Mouse (Mus musculus): Measurements from ENCODE around the gene Fancc. TPM values are rescaled to one million over a fixed set of nuclear protein-coding genes. Genes with fewer than 3 reads are reported as not detected.

Fancc gene
- polyA plus RNA-seq, 1 experiment from 2014 or later = 7.9 TPM

DNA sequence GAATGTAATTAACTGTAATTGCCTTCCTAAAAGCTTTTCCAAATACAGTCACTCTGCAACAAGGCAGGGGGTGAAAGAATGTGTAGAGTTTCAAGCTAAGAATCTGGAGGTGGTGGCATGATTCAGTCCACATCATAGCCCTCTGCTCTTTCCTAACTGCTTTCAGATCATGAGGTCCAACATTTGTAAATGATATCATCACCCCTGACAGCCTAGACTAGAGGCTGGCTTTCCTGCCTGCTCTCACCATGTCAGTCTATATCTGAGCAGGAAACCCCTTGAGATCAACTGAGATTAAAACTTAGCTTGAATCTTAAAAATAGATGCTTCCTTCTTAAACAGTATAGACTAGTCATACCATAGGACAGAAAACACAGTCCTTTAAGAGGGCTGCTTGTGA, 75.9 kb downstream of the Fancc start:
- ATAC-seq = peak; percentile 54
- ChIA-PET CTCF (interaction anchor here (1.2 to 1.9 kb wide), 4 partner anchors 17 to 65 kb away, joined by 3 to 5 read pairs (median 4); no protein-coding TSS in a partner anchor), POLR2A (interaction anchor here (0.5 kb wide), 1 partner anchor 565 kb away, joined by 4 read pairs; no protein-coding TSS in a partner anchor)
- H3K27me3 ChIP-seq = no peaks in the 10 kb centered on the region
- TF ChIP-seq CTCF (IDR thresholded peaks at IDR 0.05) = no peak
- no peak for DNase-seq (ENCODE audit: low read depth, low spot score)
- in situ Hi-C loops (cut with MboI; ENCODE audit: low pct_unique_long_range_greater_than_20kb) = no loop called here

DNA sequence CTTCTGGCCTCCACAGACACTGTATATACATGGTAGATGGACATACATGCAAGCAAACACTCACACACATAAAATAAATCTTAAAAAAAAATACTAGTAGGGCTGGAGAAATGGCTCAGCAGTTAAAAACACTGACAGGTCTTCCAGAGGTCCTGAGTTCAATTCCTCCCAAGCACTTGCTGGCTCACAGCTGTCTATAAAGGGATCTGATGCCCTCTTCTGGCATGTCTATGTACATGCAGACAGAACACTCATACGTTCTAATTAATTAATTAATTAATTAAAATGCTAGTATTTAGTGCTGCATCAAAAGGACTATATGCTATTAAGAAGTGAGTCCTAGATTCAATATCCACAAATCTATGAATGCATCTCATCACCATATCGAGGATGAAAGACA, 78.9 kb downstream of the Fancc start:
- H3K27me3 ChIP-seq = no peaks in the 10 kb centered on the region
- peak; percentile 57 for TF ChIP-seq CTCF (IDR thresholded peaks at IDR 0.05)
- ATAC-seq = no peak
- CTCF ChIA-PET = interaction anchor here (0.7 to 5.0 kb wide), 3 partner anchors 11 to 60 kb away, joined by 3 to 21 read pairs (median 9); no protein-coding TSS in a partner anchor
- DNase-seq (ENCODE audit: low read depth, low spot score) = no peak
- in situ Hi-C loops (cut with MboI; ENCODE audit: low pct_unique_long_range_greater_than_20kb) = no loop called here
- POLR2A ChIA-PET = no interaction called here

DNA sequence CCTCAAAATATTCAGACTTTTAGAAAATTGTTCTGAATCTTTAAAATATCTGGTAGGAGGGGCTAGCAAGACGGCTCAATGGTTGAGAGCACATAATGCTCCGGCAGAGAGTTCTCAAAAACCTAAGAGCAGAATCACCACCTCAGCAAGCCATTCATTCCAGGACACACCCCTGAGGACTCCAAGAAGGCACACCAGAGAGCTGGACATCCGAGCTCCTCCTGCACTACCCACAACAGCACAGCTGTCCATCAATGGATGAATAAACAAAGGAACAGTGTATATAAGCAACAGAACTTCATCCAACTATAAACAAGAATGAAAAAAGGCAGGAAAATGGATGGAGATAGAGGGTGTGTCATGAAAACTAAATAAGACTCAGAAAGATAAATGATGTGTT, 80.3 kb downstream of the Fancc start:
- H3K27me3 ChIP-seq = no peaks in the 10 kb centered on the region
- no peak for ATAC-seq
- TF ChIP-seq CTCF (IDR thresholded peaks at IDR 0.05) = no peak
- in situ Hi-C loops (cut with MboI; ENCODE audit: low pct_unique_long_range_greater_than_20kb) = no loop called here
- no peak for DNase-seq (ENCODE audit: low read depth, low spot score)
- CTCF ChIA-PET = interaction anchor here (2.7 to 5.0 kb wide), 2 partner anchors 10 to 13 kb away, joined by 9 to 21 read pairs; no protein-coding TSS in a partner anchor
- POLR2A ChIA-PET = no interaction called here

DNA sequence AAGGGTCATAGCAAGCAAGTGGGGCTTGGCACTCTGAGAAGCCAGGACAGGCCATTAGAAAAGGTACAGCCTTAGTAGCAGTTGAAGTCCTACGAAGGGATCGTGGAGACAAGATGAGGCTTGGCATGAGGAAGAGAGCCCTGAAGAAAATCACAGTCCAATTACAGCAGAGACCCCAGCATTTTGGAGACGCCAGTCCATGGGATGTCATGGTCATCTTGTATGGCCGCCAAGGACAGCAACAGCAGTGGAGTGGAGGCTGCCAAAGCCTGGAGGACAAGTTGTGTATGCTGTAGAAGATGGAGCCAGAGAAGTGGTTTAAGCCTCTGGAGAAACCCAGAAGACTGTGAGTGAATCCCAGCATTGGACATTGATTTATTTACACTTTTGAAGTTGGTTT, 84.4 kb downstream of the Fancc start:
- no peak for DNase-seq (ENCODE audit: low read depth, low spot score)
- in situ Hi-C loops (cut with MboI; ENCODE audit: low pct_unique_long_range_greater_than_20kb) = no loop called here
- H3K27me3 ChIP-seq = no peaks in the 10 kb centered on the region
- ChIA-PET POLR2A (no interaction called here), CTCF (interaction anchor here (1.2 to 1.8 kb wide), 3 partner anchors 9 to 56 kb away, joined by 3 to 5 read pairs (median 3); no protein-coding TSS in a partner anchor)
- no peak for TF ChIP-seq CTCF (IDR thresholded peaks at IDR 0.05)
- ATAC-seq = no peak

DNA sequence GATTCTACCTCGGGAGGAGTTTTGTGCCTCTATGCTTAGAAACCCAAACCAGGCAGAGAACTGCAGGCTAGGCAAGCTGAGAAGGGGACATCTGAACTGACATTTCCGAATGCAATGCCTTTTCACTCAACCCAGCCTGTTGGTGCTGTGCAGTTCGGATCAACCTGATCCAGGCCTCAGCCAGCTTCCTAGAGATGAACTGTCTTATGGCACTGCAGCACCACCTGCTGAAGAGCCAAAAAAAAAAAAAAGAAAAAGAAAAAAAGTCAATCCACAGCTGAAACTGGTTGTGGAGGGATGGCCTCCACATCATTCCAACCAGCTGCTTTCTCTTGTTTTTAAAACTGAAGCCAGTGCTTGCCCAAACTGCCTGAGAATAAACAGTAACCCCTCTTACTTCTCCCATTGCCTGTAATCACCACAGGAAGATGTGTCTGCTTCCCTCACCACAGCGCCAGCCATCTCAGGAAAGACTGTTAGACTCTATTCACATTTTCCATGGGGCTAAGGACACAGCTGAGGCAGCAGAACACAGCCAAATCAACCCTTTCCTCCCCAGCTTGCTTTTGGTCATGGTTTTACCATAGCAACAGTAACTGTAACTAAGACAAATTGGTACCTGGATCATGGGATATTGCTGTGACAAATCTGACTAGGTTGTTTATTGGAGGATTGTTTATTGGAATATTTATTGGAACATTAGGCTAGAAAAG, 85.6 kb downstream of the Fancc start:
- POLR2A ChIA-PET = no interaction called here
- in situ Hi-C loops (cut with MboI; ENCODE audit: low pct_unique_long_range_greater_than_20kb) = no loop called here

DNA sequence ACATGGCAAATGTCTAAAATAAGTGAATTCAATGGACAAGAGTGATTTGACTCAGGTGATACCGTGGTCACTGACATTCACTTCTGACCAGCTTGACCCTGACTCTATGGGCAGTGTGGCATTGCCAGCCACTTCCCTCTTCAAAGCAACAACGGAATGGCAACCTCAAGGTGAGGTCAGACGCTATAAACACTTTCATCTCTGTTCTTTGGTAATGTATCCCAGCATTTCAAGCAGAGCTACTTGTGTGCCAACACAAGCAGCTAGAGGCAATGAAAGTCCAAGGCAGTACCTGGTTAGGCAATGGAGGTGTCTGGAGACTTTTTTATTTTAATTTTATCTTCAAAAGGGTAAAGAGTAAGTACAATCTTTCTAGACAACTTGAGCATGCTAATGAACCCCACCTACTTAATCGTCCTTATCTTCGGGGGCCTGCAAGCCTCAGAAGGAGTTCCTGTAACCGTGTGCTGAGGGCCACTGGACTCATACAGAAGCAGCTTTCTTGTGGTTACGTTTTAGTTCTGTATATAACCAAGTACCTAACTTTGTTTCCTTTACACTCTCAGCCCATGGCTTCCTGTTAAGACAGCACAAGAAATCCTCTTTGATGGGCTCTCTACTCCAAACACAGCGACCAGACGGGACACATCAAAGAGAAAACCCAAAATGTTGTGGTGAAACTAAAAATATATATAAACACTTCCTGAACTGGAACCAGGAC, 86.3 kb downstream of the Fancc start:
- ATAC-seq (no peak), DNase-seq (ENCODE audit: low read depth, low spot score) (no peak)
- in situ Hi-C loops (cut with MboI; ENCODE audit: low pct_unique_long_range_greater_than_20kb) = no loop called here
- POLR2A ChIA-PET = no interaction called here
- no peaks in the 10 kb centered on the region for H3K27me3 ChIP-seq
- CTCF ChIA-PET = interaction anchor here (0.9 to 1.8 kb wide), 5 partner anchors 8 to 55 kb away, joined by 3 to 5 read pairs (median 3); no protein-coding TSS in a partner anchor
- no peak for TF ChIP-seq CTCF (IDR thresholded peaks at IDR 0.05)

More for the DNA sequence above, 85.6 kb downstream of the Fancc start:
- CTCF ChIA-PET = interaction anchor here (0.9 to 1.8 kb wide), 5 partner anchors 8 to 55 kb away, joined by 3 to 5 read pairs (median 3); no protein-coding TSS in a partner anchor
- DNase-seq (ENCODE audit: low read depth, low spot score) (no peak), ATAC-seq (no peak)
- TF ChIP-seq CTCF (IDR thresholded peaks at IDR 0.05) = peak; percentile 14
- H3K27me3 ChIP-seq = no peaks in the 10 kb centered on the region

DNA sequence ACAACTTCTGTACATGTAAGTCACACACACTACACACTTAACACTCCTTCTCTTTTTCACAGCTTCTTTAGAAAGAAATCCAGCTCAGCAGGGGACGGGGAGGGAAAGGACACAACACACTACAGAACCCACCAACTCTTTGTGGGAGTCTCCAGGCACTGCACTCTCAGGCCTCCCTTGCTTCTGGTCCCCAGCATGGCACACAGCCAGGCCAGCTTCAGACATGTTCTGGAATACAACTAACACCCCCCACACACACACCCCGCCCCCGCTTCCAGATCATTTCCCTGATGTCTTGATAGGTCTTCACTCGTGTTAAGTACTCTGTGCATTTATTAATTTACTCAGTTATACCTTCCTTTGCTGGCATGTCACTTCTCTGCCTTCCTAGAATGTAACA, 91.9 kb downstream of the Fancc start:
- no peak for ATAC-seq
- CTCF ChIA-PET = interaction anchor here (2.3 kb wide), 1 partner anchor 11 kb away, joined by 8 read pairs; no protein-coding TSS in a partner anchor
- TF ChIP-seq CTCF (IDR thresholded peaks at IDR 0.05) = no peak
- POLR2A ChIA-PET = no interaction called here
- no peak for DNase-seq (ENCODE audit: low read depth, low spot score)
- in situ Hi-C loops (cut with MboI; ENCODE audit: low pct_unique_long_range_greater_than_20kb) = no loop called here
- H3K27me3 ChIP-seq = no peaks in the 10 kb centered on the region

DNA sequence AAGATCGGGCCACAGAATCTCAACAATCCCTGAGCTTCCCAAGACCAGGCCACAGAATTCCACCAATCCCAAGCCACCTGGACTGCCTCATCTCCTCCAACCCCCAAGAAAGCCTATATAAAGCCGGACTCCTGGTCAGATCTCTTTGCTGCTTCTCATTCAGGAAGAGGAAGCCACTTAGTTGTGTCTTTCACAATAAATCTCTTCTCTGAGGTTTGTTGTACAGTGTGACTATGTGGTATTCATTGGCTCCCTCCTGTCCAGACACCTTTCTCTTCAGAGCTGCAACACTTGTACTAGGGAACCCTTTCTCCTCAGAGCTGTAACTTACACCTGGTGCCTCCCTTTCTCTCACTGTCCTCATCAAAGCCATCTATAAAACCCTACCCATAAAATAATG, 92.4 kb downstream of the Fancc start:
- no peak for ATAC-seq
- TF ChIP-seq CTCF (IDR thresholded peaks at IDR 0.05) = no peak
- in situ Hi-C loops (cut with MboI; ENCODE audit: low pct_unique_long_range_greater_than_20kb) = no loop called here
- DNase-seq (ENCODE audit: low read depth, low spot score) = no peak
- H3K27me3 ChIP-seq = no peaks in the 10 kb centered on the region
- POLR2A ChIA-PET = no interaction called here
- CTCF ChIA-PET = interaction anchor here (1.2 to 2.3 kb wide), 3 partner anchors 11 to 175 kb away, joined by 3 to 8 read pairs (median 5); no protein-coding TSS in a partner anchor

DNA sequence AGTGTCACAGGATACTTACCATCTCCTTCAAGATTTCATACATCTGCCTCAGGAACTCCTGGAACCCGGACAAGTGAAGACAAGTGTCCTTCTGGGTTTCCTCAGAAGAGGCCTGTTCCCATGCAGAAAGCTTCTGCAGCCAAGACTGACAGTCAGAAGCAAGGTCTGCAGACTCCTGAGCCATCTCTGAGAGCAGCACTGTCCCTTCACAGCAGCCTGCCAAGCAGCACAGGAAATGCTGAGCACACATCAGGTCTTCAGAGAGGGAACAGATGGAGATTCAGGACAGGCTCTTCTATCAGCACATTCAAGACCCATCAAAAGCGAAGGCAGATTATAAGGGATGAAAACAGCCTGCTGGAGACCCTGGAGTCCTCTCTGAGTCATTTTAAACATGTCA, 94.3 kb downstream of the Fancc start:
- ATAC-seq (no peak), DNase-seq (ENCODE audit: low read depth, low spot score) (no peak)
- TF ChIP-seq CTCF (IDR thresholded peaks at IDR 0.05) = no peak
- in situ Hi-C loops (cut with MboI; ENCODE audit: low pct_unique_long_range_greater_than_20kb) = no loop called here
- ChIA-PET CTCF (interaction anchor here (0.9 to 2.3 kb wide), 5 partner anchors 9 to 27 kb away, joined by 3 to 8 read pairs (median 3); no protein-coding TSS in a partner anchor), POLR2A (no interaction called here)
- no peaks in the 10 kb centered on the region for H3K27me3 ChIP-seq

DNA sequence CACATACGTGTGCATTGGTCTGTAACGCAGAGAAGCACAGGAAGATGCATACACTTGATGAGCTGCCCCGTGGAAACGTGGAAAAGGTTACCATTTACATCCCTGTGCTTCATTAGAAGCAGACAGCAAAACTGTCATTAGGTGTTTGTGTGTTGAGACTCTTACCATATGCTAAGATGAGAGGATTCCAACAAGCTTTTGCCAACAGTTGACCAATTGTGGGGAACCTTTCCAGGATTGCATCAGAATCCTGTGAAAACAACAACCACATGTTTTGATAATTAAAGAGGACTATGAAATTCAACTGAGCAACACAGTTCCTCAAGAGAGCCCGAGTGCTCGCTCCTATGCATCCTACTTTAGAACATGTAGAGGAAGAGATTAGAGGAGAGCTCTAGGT, 97.0 kb downstream of the Fancc start:
- no peak for TF ChIP-seq CTCF (IDR thresholded peaks at IDR 0.05)
- no peaks in the 10 kb centered on the region for H3K27me3 ChIP-seq
- in situ Hi-C loops (cut with MboI; ENCODE audit: low pct_unique_long_range_greater_than_20kb) = no loop called here
- ChIA-PET POLR2A (interaction anchor here (0.6 kb wide), 1 partner anchor 710 kb away, joined by 4 read pairs; no protein-coding TSS in a partner anchor), CTCF (interaction anchor here (1.4 kb wide), 1 partner anchor 480 kb away, joined by 3 read pairs; no protein-coding TSS in a partner anchor)
- DNase-seq (ENCODE audit: low read depth, low spot score) (no peak), ATAC-seq (no peak)
